Mouse (Mus musculus): Measurements from ENCODE around the gene Hnf1a.

The Hnf1a gene

DNA sequence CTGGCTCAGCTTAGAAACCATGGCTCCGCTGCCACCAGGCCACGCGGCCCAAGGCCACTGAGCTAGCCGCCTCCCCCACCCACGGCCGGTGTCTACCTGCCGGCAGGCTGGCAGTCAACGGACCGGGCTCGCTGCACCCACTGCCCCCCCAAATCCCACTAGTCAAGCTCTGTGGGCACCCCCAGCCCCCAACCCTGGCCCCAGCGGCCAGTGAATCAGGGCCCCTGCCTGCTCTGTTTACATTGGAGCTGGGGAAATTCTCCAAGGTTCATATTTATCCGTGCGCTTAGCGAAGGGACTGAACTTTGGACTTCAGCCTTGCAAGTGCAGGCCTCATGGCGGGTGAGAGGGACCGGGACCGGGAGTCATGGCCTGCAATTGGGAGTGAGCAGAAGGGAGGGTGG lies at the start of gene Hnf1a:
Gene Hnf1a, minus strand, starts transcription at position 271 of the 404 bp plus-strand sequence.
- DNase-seq (ENCODE audit: low spot score), result no peak

DNA sequence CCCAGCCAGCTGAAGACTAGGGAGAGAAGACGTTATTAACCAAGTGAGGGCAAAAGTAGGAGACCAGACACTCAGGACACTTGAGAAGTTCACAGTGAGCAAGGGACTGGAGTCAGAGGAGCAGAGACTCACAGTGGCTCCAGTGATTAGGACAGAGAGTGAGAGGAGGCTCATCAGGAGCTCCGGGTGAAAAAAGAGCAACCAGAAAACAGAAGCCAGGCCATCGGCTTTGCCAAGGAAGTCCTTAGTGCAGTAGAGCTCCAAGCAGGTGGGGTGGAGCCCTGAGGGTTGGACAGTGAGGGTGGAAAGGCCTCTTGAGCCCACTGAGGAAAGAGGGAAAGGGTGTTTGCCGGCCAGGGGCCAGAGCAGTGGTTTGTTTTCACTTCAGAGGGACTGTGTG lies 47.9 kb upstream of the Hnf1a start:
- no peak for DNase-seq (ENCODE audit: low spot score)

DNA sequence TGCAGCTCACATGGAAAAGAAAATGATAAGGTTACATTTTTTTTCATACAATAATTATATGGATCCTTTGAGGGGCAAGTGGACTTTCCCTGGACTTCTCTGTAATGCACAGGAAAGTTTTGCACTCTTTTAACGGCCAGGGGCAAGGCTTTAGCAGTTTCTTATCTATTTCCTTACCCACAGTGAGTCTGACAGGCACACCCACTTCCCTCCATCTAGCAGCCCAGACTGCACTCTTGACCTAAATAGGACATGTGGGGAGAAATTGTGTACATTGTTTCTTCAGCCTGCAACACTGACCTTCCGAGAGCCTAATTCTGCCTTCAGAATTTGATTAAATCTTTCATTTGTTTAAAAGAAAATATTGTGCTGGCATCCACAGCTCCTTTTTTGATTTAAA lies 47.4 kb upstream of the Hnf1a start:
- no peak for DNase-seq (ENCODE audit: low spot score)

DNA sequence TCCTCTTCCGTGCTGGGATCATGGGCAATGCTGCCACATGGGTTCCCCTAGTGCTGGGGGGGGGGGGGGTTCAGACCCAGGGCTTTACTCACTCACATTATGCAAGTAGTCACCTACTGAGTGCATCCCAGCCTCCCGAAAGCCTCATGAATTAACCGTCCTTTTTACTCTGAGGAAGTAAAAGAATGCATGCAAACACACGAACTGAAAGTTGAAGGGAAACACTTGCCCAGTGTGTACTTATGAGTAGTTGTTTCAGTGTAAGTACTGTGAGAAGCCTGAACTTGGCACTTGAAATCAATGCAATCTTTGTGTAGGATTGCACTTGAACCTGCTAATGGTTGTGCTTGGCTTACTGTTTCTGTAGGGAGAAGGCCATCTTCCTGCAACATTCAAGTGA lies 44.2 kb upstream of the Hnf1a start:
- no peak for DNase-seq (ENCODE audit: low spot score)

DNA sequence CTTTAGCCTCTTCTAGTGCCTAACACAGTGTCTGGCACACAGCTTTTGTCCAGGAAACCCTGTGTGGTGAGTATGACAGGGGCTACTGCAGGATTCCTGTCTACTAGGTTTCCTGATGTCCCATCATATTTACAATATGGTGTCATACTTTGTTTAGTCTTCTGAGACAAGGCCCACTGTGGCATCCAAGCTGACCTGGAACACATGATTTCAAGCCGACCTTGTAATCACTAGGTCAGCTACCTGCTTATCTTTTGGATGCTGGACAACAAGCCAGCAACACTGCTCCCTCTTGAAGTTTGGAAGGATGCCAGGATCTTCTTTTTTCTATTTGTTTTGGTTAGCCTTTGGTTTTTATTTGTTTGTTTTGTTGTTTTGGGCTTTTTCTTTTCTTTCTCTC lies 43.7 kb upstream of the Hnf1a start:
- DNase-seq (ENCODE audit: low spot score), result no peak

DNA sequence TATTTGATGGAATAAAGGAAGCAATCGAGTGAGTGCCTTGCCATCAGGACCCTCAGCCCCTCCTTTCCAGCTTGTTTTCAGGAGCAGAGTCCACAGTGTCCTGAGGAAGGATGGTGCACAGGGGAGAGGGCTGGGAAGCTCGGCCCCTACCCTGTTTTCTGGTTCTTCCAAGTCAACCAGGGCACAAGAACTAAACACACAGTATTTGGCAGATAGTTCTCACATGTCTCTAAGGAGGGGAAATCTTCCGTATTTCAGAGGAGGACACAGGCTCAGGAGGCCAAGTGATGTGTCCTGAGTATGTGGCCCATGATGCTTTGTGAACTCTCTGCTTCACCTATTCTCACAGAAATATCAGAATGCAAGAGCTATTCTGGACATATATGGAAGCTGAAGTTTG lies 42.5 kb upstream of the Hnf1a start:
- DNase-seq (ENCODE audit: low spot score), result no peak

DNA sequence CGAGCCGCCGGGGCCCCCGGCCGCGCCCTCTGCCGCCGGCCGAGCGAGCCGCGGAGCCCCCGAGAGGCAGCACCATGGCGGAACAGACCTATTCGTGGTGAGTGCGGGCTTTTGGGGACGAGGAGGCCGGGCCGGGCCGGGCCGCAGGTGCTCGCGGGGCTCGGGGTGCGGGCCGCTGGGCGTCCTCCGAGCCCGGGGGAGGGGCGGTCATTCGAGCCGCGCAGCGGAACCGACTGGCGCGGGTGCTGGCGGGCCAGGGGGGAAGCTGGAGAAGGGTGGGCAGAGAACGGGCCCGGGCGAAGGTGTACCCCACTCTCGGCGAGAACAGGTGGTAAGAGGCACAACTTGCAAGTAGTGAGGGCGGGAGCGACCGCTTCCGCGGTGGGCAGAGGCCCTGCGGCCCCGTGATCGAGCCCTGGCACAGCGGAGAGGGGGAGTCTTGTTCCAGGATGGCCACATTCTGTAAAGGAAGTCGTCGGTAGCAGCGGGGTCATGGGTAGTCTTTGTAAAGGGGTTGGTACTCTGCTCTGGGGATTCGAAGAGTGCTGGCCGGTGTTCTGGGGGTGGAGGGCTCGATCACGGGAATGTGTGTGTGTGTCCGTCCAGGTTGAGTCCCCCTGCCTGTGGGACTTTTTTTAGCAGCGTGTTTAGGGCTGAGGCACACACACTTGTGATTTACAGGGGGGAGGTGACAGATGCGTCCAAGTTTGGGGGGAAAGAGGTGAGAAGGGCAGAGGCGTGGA lies 40.8 kb upstream of the Hnf1a start:
- DNase-seq (ENCODE audit: low spot score), result peak; percentile 28

DNA sequence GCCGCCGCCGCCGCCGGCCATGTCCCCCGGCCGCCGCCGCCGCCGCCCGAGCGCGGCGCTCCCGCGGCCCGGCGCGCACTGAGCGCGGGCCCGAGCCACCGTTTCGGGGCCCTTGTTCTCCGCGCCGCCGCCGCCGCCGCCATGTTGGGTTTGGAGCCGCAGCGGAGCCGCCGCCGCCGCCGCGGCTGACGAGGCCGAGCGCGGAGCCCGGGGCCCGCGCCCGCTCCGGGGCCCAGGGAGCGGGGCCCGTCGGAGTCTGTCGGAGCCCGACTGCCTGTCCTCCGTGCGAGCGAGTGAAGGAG lies 40.3 kb upstream of the Hnf1a start:
- no peak for DNase-seq (ENCODE audit: low spot score)

DNA sequence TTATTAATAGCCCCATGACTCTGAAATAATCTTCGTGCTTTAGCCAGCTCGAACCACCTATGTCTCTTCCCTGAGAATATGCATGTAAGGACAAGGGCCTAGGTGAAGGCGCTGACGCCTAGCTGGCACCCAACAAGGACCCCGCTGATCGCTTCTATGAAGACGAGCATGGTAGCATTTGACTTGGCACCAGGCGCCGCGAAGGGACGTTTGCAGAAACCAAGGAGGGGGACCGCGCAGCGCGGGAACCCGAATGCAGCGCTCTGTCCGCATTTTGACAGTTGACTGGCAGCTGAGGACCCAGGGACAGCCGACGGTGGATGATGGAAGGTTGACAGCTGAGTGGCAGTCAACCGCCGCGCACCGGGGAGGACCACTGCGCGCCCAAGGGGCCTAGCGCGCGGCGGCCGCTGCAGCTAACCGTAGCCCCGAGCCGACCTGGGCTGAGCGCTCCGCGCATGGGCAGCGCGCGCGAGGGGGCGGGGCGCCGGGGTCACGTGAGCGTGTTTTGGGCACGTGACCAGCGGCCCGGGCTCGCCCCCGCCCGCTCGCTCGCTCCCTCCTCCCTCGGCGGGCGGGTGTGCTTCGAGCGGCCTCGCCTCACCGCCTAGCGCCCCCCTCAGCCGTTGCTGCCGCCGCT lies 39.8 kb upstream of the Hnf1a start, which contains the start of gene Sppl3:
Gene Sppl3, plus strand, starts transcription at position 561 of the 640 bp plus-strand sequence.
- DNase-seq (ENCODE audit: low spot score), result peak; percentile 93

DNA sequence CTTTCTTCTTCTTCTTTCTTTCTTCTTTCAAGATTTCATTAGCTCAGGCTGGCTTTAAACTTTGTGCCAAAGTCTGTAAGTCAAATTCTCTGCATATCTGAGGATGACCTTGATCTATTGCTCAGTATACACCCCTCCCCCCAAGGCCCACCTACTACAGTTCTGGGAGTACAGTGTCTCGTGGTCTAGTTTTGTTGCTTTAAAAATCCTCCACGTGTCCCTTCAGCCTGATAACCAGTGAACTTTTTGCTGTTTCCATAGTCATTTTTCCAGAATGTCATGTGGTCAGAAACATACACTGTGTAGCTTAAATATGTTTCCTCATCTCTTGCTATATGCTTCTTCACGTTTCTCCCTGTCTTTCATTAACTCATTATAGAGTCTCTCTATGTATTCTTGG lies 39.1 kb upstream of the Hnf1a start:
- DNase-seq (ENCODE audit: low spot score), result no peak

DNA sequence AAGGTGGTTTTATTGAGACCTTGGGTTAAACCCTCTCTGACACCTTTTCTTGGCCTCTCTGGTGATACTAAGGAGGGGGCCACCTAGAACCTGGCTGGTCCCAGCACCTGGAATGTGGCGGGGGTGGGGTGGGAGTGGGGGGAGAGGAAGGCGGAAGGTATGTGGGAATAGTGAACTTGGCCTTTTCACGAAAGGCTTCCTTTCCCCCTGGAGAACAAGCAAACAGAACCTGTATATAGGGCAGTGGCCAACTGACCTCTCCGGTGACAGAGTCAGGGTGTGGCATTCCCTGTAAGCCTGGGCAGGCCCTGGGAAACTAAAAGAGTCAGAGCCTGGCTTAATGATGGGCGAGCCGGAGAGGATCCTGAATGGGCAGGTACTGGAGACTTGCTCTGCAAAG lies 38.2 kb upstream of the Hnf1a start:
- DNase-seq (ENCODE audit: low spot score), result no peak

DNA sequence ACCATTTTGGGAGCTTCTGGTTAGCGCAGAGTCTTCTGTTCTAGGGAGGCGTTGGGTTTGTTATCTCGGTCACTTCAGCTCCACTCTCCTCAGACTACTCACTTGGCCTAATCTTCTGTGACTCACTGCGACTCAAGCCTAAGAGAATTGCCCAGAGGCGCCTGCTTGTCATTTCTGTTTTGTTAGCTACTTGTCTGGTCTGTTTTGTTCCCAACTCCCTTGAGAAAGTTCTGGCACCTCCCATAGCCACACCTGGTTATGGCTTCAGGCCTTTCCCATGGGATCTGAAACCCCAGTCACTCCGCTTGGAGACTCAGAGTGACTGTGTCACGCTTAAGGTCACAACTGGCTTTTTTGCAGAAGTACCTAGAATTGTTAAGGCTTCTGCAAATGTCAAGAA lies 37.4 kb upstream of the Hnf1a start:
- DNase-seq (ENCODE audit: low spot score), result no peak

DNA sequence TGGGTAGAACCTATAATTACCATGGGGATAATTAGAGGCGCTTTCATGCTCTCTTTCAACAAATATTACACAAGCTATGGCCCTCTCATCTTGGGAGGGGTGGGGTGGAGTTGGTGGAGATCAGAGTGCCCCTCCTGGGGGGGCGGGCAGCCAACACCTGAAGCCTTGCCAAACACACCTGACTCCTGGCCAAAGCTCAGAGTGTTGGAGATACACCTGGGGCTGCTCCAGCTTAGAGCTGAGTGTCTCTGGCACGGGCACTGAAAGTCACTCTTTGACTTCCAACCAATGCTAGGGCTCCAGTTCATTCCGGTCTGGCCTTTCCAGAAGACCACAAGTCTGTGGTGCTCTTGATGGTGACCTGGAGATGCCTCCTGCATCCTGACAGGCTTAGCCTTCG lies 36.9 kb upstream of the Hnf1a start:
- DNase-seq (ENCODE audit: low spot score), result no peak

DNA sequence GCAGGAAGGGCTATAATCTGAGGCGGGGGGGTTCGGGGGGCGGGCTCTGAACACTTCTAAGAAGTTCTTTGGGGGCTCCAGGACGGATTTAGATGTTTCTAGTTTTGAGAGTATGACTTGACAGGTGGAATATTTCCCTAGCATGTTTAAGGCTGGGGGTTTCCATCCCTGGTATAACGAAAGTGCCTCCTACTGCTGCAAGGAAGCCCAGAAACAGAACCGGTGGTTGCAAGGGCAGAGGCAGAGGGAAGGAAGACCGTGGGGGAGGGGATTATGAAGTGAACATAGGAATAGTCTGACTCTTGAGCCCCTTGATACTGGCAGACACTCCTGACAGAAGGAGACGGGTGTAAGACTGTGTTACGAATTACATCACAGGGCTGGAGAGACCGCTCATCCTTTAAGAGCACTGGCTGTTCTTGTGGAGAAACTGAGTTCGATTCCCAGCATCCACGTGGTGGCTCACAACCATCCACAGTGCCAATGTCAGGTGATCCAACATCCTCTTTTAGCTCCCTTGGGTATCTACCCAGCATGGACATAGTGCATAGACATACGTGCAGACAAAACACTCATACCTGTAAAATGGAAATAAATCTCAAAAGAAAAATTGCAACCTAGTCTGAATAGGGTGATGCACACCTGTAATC lies 32.5 kb upstream of the Hnf1a start:
- no peak for DNase-seq (ENCODE audit: low spot score)

DNA sequence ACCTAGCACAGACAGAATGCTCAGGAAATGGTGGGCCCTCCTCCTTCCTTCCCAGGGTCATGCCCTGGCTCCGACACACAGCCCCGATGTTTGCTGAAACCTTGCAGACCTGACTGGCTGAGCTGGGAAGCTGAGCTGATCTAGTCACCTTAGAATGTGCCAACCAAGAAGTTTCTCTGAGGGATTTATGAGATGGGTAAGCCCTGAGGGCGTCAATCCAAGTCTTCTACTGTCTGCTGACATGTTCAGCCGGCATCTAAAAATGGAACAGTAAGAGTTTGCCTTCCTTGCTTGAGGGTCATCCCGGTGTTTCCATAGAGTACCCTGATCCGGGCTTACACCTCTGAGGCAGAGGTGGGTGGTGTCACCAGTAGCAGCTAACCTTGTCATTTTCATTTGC lies 31.9 kb upstream of the Hnf1a start:
- DNase-seq (ENCODE audit: low spot score), result no peak

DNA sequence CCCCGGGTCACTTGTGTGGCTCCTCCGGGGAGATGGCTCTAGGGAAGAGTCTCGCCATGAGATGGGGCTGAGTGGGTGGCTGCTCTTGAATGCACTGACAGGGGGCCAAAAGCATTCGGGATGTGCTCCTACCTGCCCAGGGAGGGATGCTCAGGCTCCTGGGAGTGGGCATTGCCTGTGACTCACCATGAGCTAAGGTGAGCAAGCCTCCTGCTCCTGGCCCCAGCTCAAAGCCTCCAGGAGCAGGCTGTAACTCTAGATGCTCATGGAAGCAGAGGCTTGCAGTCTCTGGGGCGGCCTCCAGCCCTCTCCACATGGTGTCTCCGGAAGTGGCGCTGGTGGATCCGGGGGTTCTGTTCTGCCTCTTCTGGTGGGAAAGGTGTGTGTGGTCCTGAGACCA lies 30.6 kb upstream of the Hnf1a start:
- DNase-seq (ENCODE audit: low spot score), result no peak

DNA sequence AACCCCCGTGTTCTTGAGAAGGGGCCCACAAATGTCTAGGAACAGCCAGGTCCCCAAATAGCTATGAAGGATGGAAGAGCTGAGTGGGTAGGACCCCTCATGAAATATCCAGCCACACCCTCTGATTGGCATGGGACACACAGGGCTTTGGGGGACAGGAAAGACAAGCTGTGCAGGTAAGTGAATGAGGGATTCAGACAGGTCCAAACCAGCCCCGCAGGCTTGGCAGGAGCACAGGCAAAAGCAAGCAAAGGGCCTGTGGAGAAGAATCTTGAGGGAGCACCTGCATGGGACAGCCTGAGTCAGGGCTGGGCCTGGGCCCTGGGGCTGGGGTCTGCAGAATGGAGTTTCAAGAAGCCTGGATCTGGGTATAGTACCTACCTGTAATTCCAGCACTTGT lies 29.6 kb upstream of the Hnf1a start:
- DNase-seq (ENCODE audit: low spot score), result no peak

DNA sequence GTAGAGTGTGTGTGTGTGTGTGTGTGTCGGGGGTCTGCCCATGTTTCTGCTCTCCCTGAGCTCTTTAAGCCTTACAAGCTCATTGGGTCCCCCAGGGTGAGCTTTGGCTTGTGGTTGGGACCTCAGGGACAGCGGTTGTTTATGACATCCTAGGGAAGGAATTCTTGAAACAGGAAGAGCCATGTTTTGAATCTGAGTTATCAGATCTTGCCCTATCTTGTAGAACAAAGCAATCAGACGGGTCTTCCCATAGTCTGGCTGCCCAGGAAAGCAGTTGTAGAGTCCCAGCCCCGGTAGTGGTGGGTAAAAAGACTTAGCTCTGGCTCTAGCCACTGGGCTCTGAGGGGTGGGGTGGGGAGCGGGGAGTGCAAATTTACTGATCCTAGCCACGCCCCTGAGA lies 26.4 kb upstream of the Hnf1a start:
- DNase-seq (ENCODE audit: low spot score), result no peak

DNA sequence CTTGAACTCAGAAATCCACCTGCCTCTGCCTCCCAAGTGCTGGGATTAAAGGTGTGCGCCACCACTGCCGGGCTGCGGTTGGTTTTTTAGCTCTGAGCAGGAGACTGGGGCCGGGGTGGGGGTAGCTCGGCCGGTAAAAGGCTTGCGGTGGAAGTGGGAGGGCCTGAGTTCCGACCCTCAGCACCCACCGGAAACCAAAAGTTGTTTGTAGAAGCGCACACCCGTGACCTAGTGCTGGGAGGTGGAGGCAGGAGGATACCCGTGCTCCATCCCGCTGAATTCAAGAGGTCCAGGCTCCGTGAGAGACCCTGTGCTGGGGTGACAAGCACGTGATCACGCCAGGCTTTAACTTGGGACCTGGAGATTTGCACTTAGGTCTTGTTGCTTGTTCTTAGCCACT lies 25.6 kb upstream of the Hnf1a start:
- no peak for DNase-seq (ENCODE audit: low spot score)

DNA sequence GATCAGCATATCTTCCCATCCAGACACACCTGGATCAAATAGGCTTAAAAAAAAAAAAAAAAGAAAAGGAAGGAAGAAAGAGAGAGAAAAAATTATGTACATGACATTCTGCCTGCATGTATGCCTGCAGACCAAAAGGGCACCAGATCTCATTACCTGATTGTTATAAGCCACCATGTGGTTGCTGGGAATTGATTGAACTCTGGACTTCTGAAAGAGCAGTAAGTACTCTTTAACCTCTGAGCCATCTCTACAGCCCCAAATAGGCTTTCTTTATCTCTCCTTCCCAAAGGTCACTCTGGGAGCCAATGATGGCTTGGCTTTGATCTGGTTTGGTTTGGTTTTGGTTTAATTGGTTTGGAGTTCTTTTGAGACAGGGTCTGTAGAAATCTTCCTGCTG lies 14.2 kb upstream of the Hnf1a start:
- no peak for DNase-seq (ENCODE audit: low spot score)

DNA sequence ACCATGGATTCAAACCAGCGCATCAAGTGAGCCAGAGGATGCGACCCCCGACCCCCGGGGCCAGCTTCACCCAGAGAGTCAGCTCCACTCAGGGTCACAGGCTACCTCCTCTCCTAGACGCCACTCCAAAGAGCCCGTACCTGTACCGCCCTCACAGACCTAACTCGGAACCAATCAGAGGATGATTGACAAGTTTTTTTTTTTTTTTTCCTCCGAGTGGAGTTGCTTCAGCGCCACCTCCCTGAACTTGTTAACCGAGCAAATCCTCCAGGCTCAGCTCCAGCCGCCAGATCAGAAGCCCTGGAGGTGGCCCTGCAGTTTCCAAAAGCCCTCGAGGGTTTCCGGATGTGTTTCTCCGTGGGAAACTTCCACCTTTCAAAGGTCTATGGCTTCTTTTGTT lies 11.1 kb upstream of the Hnf1a start:
- DNase-seq (ENCODE audit: low spot score), result no peak

DNA sequence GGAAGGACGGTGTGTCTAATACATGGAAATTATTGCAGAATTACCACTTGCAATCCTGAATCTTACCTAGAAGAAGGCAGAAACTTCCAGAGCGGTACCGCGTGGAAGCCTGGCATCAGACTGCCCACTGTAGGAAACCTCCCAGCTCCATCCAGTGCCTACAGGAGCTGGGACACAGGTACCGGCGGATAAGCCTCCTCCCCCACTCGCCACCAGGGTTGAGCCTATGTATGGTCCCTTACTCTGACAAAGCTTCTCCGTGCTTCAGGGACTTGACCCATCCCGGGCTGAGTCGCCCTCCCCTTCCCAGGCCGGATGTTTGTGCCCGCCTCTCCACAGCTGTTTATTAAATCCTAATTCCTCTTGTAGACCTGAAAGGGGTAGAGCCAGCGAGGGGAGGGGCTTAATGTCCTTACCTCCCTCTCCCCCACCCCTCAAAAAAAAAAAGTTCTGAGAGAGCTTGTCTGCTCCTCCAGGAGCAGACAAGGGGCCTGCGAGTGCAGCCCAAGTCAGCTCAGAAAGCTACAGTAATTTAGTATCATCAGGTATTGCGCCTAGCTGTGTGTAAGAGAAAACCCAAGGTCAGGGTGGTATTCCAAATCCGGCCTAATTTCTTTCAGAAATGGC lies 9.3 kb upstream of the Hnf1a start:
- DNase-seq (ENCODE audit: low spot score), result no peak
